Mouse (Mus musculus): ENCODE data around the gene Aoc3.
"Not testable (repeated sequence)": the region's sequence is repeated elsewhere in the genome, so short reads cannot be mapped to it uniquely, and the experiment has no call there.

Gene Aoc3

GRCm38 (mm10) chr11:101370141-101370540 is 39.7 kb downstream of the Aoc3 start:
- DNase-seq (ENCODE audit: low read depth, low spot score): no peak

GRCm38 (mm10) chr11:101374421-101374938 is 44.1 kb downstream of the Aoc3 start:
- no peak for DNase-seq (ENCODE audit: low read depth, low spot score)

GRCm38 (mm10) chr11:101378196-101378595 is 47.8 kb downstream of the Aoc3 start:
- not testable (repeated sequence) for DNase-seq (ENCODE audit: low read depth, low spot score)

- no peak for DNase-seq (ENCODE audit: low read depth, low spot score)
Measured at GRCm38 (mm10) chr11:101378926-101379325, 48.5 kb downstream of the Aoc3 start.

- no peak for DNase-seq (ENCODE audit: low read depth, low spot score)
Measured at GRCm38 (mm10) chr11:101381817-101382216, 51.4 kb downstream of the Aoc3 start.
